ENCODE assay signal across 8 mouse cellular contexts in genomic region chr7:16930850-16931249, GRCm38 (mm10). TPM values are rescaled to one million over a fixed set of nuclear protein-coding genes. Genes with fewer than 3 reads are reported as not detected.
DNase-seq lines count a peak whose midpoint lies in the region; ATAC-seq and TF ChIP-seq lines count a peak whose summit lies in the region.

No protein-coding gene starts in this region.

- H3K27me3 ChIP-seq in hindbrain, embryonic 15.5 days: no peaks in the 10 kb centered on the region
- no peaks in the 10 kb centered on the region for H3K27me3 ChIP-seq in limb, embryonic 14.5 days (ENCODE audit: control insufficient read depth, insufficient read depth, low read length)

- no peak for TF ChIP-seq POLR2A in limb, embryonic 14.5 days (IDR thresholded peaks at IDR 0.05; ENCODE audit: borderline replicate concordance, extremely low read depth, insufficient read depth, insufficient read length)
- no peak for TF ChIP-seq POLR2A in olfactory bulb, adult 2 months (IDR thresholded peaks at IDR 0.05; ENCODE audit: insufficient read depth, low read depth, low read length)

- H3K27ac ChIP-seq in hindbrain, embryonic 15.5 days (replicated peaks): peak overlapping the region; percentile 57; the same call in 1 of the 2 replicates
- no peak overlapping the region for H3K27ac ChIP-seq in limb, embryonic 14.5 days (replicated peaks; ENCODE audit: low read depth, low read length)
- H3K27ac ChIP-seq in olfactory bulb, adult 2 months (ENCODE audit: insufficient read depth, low read depth, low read length): no peak overlapping the region

- H3K4me3 ChIP-seq in hindbrain, embryonic 15.5 days: no peak overlapping the region
- no peak overlapping the region for H3K4me3 ChIP-seq in limb, embryonic 14.5 days (replicated peaks; ENCODE audit: low read length)
- no peak overlapping the region for H3K4me3 ChIP-seq in olfactory bulb, adult 2 months (ENCODE audit: insufficient read depth, low read depth, low read length)

- 3% methylated on average over 1 of the region's 1 CpGs for WGBS in hindbrain, embryonic 15.5 days
- WGBS in limb, embryonic 14.5 days: 9% methylated on average over 1 of the region's 1 CpGs
- WGBS in olfactory bulb, adult 2 months: 4% methylated on average over 1 of the region's 1 CpGs

- peaks cover 30% of the 10 kb centered on the region for H3K4me1 ChIP-seq in hindbrain, embryonic 15.5 days (replicated peaks)
- H3K4me1 ChIP-seq in limb, embryonic 14.5 days (ENCODE audit: control insufficient read depth, insufficient read depth, low read length): no peaks in the 10 kb centered on the region
- peaks cover 12% of the 10 kb centered on the region for H3K4me1 ChIP-seq in olfactory bulb, adult 2 months (ENCODE audit: control insufficient read depth, insufficient read depth, low read length)

- no peak for ATAC-seq in hindbrain, embryonic 15.5 days (ENCODE audit: low FRiP score, low read depth)
- no peak for ATAC-seq in limb, embryonic 14.5 days (ENCODE audit: low FRiP score, low read depth)

- no peak overlapping the region for H3K9ac ChIP-seq in hindbrain, embryonic 15.5 days
- no peak overlapping the region for H3K9ac ChIP-seq in limb, embryonic 14.5 days (ENCODE audit: low read depth, low read length, severe bottlenecking)

- TF ChIP-seq CTCF in olfactory bulb, adult 2 months (IDR thresholded peaks at IDR 0.05; ENCODE audit: insufficient read depth, low read depth, low read length): peak; percentile 19; the same call in 1 of the 2 replicates

- no peaks in the 10 kb centered on the region for H3K9me3 ChIP-seq in hindbrain, embryonic 15.5 days
- H3K9me3 ChIP-seq in limb, embryonic 14.5 days (ENCODE audit: control insufficient read depth, low read length): no peaks in the 10 kb centered on the region

- DNase-seq in ovary, postnatal 36 days (ENCODE audit: low spot score): peak; percentile 36
- no peak for DNase-seq in ovary, postnatal 10 days (ENCODE audit: low spot score)
- peak; percentile 78 for DNase-seq in ZHBTc4 (ENCODE audit: low read depth, low spot score)
- peak; percentile 88 for DNase-seq in embryo, embryonic 10.5 days (ENCODE audit: low spot score)
- DNase-seq in limb, embryonic 14.5 days (ENCODE audit: low spot score): peak; percentile 87
- DNase-seq in ovary, postnatal 14 days (ENCODE audit: low spot score): no peak

- no peaks in the 10 kb centered on the region for H3K36me3 ChIP-seq in hindbrain, embryonic 15.5 days
- no peaks in the 10 kb centered on the region for H3K36me3 ChIP-seq in limb, embryonic 14.5 days (ENCODE audit: control insufficient read depth, insufficient read depth, low read length)

- no peak overlapping the region for H3K4me2 ChIP-seq in hindbrain, embryonic 15.5 days
- H3K4me2 ChIP-seq in limb, embryonic 14.5 days (replicated peaks; ENCODE audit: low read depth, low read length, severe bottlenecking): no peak overlapping the region

RNA-seq across cellular contexts. Expression of gene Calm3, which starts 6.9 kb away (rescaled TPM):
- 382 and 391 TPM in 2 replicates for polyA plus RNA-seq in hindbrain, embryonic 15.5 days (2015; fragmentation: Nextera tagmentation; extraction: Ambion mirVana)
- polyA plus RNA-seq in limb, embryonic 14.5 days (2012; rRNA removed): 281 and 320 TPM in 2 replicates
- 156 and 164 TPM in 2 replicates for polyA plus RNA-seq in limb, embryonic 14.5 days (2014; fragmentation: Nextera tagmentation; extraction: Ambion mirVana)
- 1,020 and 1,388 TPM in 2 replicates for polyA plus RNA-seq in olfactory bulb, adult 2 months (2012; ENCODE audit: insufficient read depth, insufficient read length, low replicate concordance, missing spikeins)

RNA-seq across cellular contexts. Expression of gene Pnmal2, which starts 13.6 kb away (rescaled TPM):
- polyA plus RNA-seq in hindbrain, embryonic 15.5 days (2015; fragmentation: Nextera tagmentation; extraction: Ambion mirVana): 142 and 150 TPM in 2 replicates
- polyA plus RNA-seq in limb, embryonic 14.5 days (2012; rRNA removed): 12.8 and 13.9 TPM in 2 replicates
- 16.5 and 18.8 TPM in 2 replicates for polyA plus RNA-seq in limb, embryonic 14.5 days (2014; fragmentation: Nextera tagmentation; extraction: Ambion mirVana)
- not detected in 2 replicates for polyA plus RNA-seq in olfactory bulb, adult 2 months (2012; ENCODE audit: insufficient read depth, insufficient read length, low replicate concordance, missing spikeins)

RNA-seq across cellular contexts. Expression of gene Ptgir, which starts 24.6 kb away (rescaled TPM):
- 0.13 and 0.52 TPM in 2 replicates for polyA plus RNA-seq in hindbrain, embryonic 15.5 days (2015; fragmentation: Nextera tagmentation; extraction: Ambion mirVana)
- 3.6 and 4.1 TPM in 2 replicates for polyA plus RNA-seq in limb, embryonic 14.5 days (2012; rRNA removed)
- polyA plus RNA-seq in limb, embryonic 14.5 days (2014; fragmentation: Nextera tagmentation; extraction: Ambion mirVana): 2.3 and 2.8 TPM in 2 replicates
- not detected in 2 replicates for polyA plus RNA-seq in olfactory bulb, adult 2 months (2012; ENCODE audit: insufficient read depth, insufficient read length, low replicate concordance, missing spikeins)

RNA-seq across cellular contexts. Expression of gene Pnmal1, which starts 28.6 kb away (rescaled TPM):
- polyA plus RNA-seq in hindbrain, embryonic 15.5 days (2015; fragmentation: Nextera tagmentation; extraction: Ambion mirVana): 52.6 and 57.5 TPM in 2 replicates
- polyA plus RNA-seq in limb, embryonic 14.5 days (2012; rRNA removed): 0.33 and 0.49 TPM in 2 replicates
- polyA plus RNA-seq in limb, embryonic 14.5 days (2014; fragmentation: Nextera tagmentation; extraction: Ambion mirVana): 0.43 and 0.58 TPM in 2 replicates
- not detected in 2 replicates for polyA plus RNA-seq in olfactory bulb, adult 2 months (2012; ENCODE audit: insufficient read depth, insufficient read length, low replicate concordance, missing spikeins)

RNA-seq across cellular contexts. Expression of gene Gng8, which starts 39.3 kb away (rescaled TPM):
- polyA plus RNA-seq in hindbrain, embryonic 15.5 days (2015; fragmentation: Nextera tagmentation; extraction: Ambion mirVana): 1.3 and 5.3 TPM in 2 replicates
- 63.3 and 92.7 TPM in 2 replicates for polyA plus RNA-seq in limb, embryonic 14.5 days (2012; rRNA removed)
- polyA plus RNA-seq in limb, embryonic 14.5 days (2014; fragmentation: Nextera tagmentation; extraction: Ambion mirVana): 17.8 and 21.1 TPM in 2 replicates
- not detected in 2 replicates for polyA plus RNA-seq in olfactory bulb, adult 2 months (2012; ENCODE audit: insufficient read depth, insufficient read length, low replicate concordance, missing spikeins)

Comparison
In these comparisons a context has a peak if more than half of its experiments do, and no peak if none do; other contexts are left out.
1. DNase-seq: peak in ovary, postnatal 36 days (single experiment), ZHBTc4 (single experiment), embryo, embryonic 10.5 days (single experiment) and limb, embryonic 14.5 days (single experiment); none in ovary, postnatal 10 days (single experiment) and ovary, postnatal 14 days (single experiment).